Mouse (Mus musculus) forebrain, embryonic 11.5 days (tissue): ENCODE measurements around the gene Pecam1. TPM values are rescaled to one million over a fixed set of nuclear protein-coding genes. Genes with fewer than 3 reads are reported as not detected.
A peak's percentile ranks its signal among the peaks of the same experiment; 100 is the strongest.

Experiments used
- ATAC-seq: fragments of 200-750 bp; cut with Nextera tagmentation; replicated peaks from 2 replicates; pipeline ENCODE4 v1.8.0; 2017; ENCODE audit warnings: moderate TSS enrichment; ENCODE audit not compliant: low FRiP score
- DNase-seq: peaks from one replicate; pipeline ENCODE4 v3.0.0-alpha.2; 2017; ENCODE audit warnings: low spot score
- H3K27ac ChIP-seq: fragments of 300-500 bp; sonication (generic); 2 replicates; pipeline ENCODE4 v1.5.1; 2014; ENCODE audit warnings: low read depth, low read length
- H3K27me3 ChIP-seq: fragments of 300-500 bp; sonication (generic); 2 replicates; pipeline ENCODE4 v1.6.1; 2014; ENCODE audit warnings: mild to moderate bottlenecking, low read length, mixed read lengths; ENCODE audit not compliant: control insufficient read depth, insufficient read depth
- H3K36me3 ChIP-seq: fragments of 300-500 bp; sonication (generic); 2 replicates; pipeline ENCODE4 v1.6.1; 2014; ENCODE audit warnings: mild to moderate bottlenecking, low read length, moderate library complexity, mixed read lengths; ENCODE audit not compliant: control insufficient read depth, insufficient read depth
- H3K4me1 ChIP-seq: fragments of 300-500 bp; sonication (generic); replicated peaks from 2 replicates; pipeline ENCODE4 v1.6.1; 2014; ENCODE audit warnings: low read length, mixed read lengths; ENCODE audit not compliant: control insufficient read depth, insufficient read depth
- H3K4me2 ChIP-seq: fragments of 300-500 bp; sonication (generic); 2 replicates; pipeline ENCODE4 v1.6.1; 2014; ENCODE audit warnings: low read depth, mild to moderate bottlenecking, low read length, moderate library complexity, mixed read lengths; ENCODE audit not compliant: severe bottlenecking
- H3K4me3 ChIP-seq: fragments of 300-500 bp; sonication (generic); 2 replicates; pipeline ENCODE4 v1.5.1; 2014; ENCODE audit warnings: low read depth, low read length
- H3K9ac ChIP-seq: fragments of 300-500 bp; sonication (generic); 2 replicates; pipeline ENCODE4 v1.6.1; 2014; ENCODE audit warnings: low read length
- H3K9me3 ChIP-seq: fragments of 300-500 bp; sonication (generic); 2 replicates; pipeline ENCODE4 v1.6.1; 2016; ENCODE audit warnings: low read length, mixed read lengths; ENCODE audit not compliant: control insufficient read depth
- WGBS: fragments of 180-500 bp; shearing (Covaris S2); extraction: QIAGEN DNeasy Blood & Tissue Kit; methylation state at CpG from one replicate; pipeline ENCODE4 v1.1.7; 2014; 5-methylcytosine and 5-hydroxymethylcytosine counted together
- polyA plus RNA-seq: library from polyadenylated mRNA; unstranded; fragments of >200 nt; fragmentation: Nextera tagmentation; extraction: Ambion mirVana; gene quantifications from 2 replicates; pipeline ENCODE4 v1.2.1, GENCODE M21; 2014

Gene Pecam1
- polyA plus RNA-seq, 1 experiment from 2014 or later = 18.8 TPM

GRCm38 (mm10) chr11:106674612-106675153 lies 75.7 kb downstream of the Pecam1 start:
- Histone ChIP-seq H3K4me3 (no peak overlapping the region), H3K27me3 (no peaks in the 10 kb centered on the region), H3K27ac (peak overlapping the region; percentile 64), H3K36me3 (no peaks in the 10 kb centered on the region), H3K4me1 (0 out of 2 replicates have a peak, but pooled peaks cover 5% of the 10 kb centered on the region), H3K9ac (peak overlapping the region; percentile 7; the same call in 1 of the 2 replicates), H3K9me3 (no peaks in the 10 kb centered on the region), H3K4me2 (peak overlapping the region; percentile 5; the same call in 1 of the 2 replicates)
- peak; percentile 83 for ATAC-seq
- peak; percentile 72 for DNase-seq
- 6% methylated on average over 9 of the region's 9 CpGs for WGBS

GRCm38 (mm10) chr11:106673727-106674611 lies 76.5 kb downstream of the Pecam1 start:
- Histone ChIP-seq H3K27ac (no peak overlapping the region), H3K27me3 (no peaks in the 10 kb centered on the region), H3K4me1 (0 out of 2 replicates have a peak, but pooled peaks cover 5% of the 10 kb centered on the region), H3K36me3 (no peaks in the 10 kb centered on the region), H3K4me3 (no peak overlapping the region), H3K9ac (no peak overlapping the region), H3K9me3 (no peaks in the 10 kb centered on the region), H3K4me2 (no peak overlapping the region)
- peak; percentile 11; the same call in 1 of the 2 replicates for ATAC-seq
- no peak for DNase-seq
- WGBS = 74% methylated on average over 8 of the region's 8 CpGs

GRCm38 (mm10) chr11:106672919-106673505 lies 77.4 kb downstream of the Pecam1 start:
- Histone ChIP-seq H3K4me1 (0 out of 2 replicates have a peak, but pooled peaks cover 5% of the 10 kb centered on the region), H3K9ac (no peak overlapping the region), H3K27me3 (no peaks in the 10 kb centered on the region), H3K27ac (no peak overlapping the region), H3K9me3 (no peaks in the 10 kb centered on the region), H3K4me2 (no peak overlapping the region), H3K4me3 (no peak overlapping the region), H3K36me3 (no peaks in the 10 kb centered on the region)
- WGBS = 89% methylated on average over 5 of the region's 5 CpGs
- DNase-seq (no peak), ATAC-seq (no peak)

- Histone ChIP-seq H3K4me3 (no peak overlapping the region), H3K4me2 (no peak overlapping the region), H3K9me3 (no peaks in the 10 kb centered on the region), H3K4me1 (0 out of 2 replicates have a peak, but pooled peaks cover 5% of the 10 kb centered on the region), H3K27ac (no peak overlapping the region), H3K36me3 (no peaks in the 10 kb centered on the region), H3K9ac (no peak overlapping the region), H3K27me3 (no peaks in the 10 kb centered on the region)
- WGBS = 96% methylated on average over 8 of the region's 8 CpGs
- DNase-seq (no peak), ATAC-seq (no peak)
Measured at GRCm38 (mm10) chr11:106671801-106672200, 78.6 kb downstream of the Pecam1 start.

DNA sequence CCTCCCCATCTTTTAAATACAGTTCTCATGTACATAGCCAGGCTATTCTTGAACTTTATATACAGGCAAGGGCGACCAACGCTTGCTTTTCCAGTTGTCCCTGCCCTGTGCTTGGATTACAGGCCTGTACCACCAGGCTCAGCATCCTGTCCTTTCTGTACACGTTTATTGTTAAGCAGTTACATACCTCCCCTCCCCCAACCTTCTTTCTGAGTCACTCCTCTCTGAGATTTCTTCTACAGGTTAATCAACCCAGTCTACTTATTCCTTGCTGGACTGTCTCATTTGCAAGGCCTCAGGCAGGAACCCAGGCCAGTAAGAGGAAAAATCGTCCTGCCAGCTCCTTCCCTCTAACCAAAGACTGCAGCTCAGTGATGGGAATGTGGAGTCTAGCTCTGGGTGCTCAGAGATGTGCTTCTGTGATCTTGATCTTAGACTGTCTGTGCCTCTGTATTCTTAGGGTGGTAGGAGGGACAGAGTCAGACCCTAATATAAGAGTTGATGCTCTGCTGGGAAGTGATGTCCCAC lies 79.4 kb downstream of the Pecam1 start:
- no peak overlapping the region for H3K27ac ChIP-seq
- WGBS = 70% methylated on average over 4 of the region's 4 CpGs
- H3K27me3 ChIP-seq = no peaks in the 10 kb centered on the region
- no peaks in the 10 kb centered on the region for H3K9me3 ChIP-seq
- H3K4me3 ChIP-seq = no peak overlapping the region
- no peak overlapping the region for H3K4me2 ChIP-seq
- ATAC-seq = no peak
- no peak overlapping the region for H3K9ac ChIP-seq
- no peak for DNase-seq
- H3K36me3 ChIP-seq = no peaks in the 10 kb centered on the region
- H3K4me1 ChIP-seq = 0 out of 2 replicates have a peak, but pooled peaks cover 5% of the 10 kb centered on the region

DNA sequence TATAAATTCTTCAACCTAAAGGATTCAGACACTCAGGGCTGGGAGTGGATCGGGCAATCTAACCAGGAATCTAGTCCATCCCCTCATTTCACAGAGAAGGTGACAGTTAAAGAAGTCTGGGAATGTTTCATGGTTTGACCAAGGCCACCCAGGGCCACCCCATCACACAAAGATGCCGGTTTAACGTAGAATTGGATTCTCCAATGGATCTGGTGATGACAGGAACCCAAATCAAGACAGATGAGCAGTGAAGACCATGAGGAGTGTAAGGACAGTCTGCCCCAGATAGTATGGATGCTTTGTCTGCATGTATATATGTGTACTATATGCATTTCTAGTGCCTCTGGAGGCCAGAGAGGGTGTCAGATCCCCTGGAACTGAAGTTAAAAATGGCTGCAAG lies 80.2 kb downstream of the Pecam1 start:
- no peak overlapping the region for H3K4me3 ChIP-seq
- DNase-seq = no peak
- H3K4me2 ChIP-seq = no peak overlapping the region
- H3K27me3 ChIP-seq = no peaks in the 10 kb centered on the region
- 0 out of 2 replicates have a peak, but pooled peaks cover 5% of the 10 kb centered on the region for H3K4me1 ChIP-seq
- ATAC-seq = no peak
- no peaks in the 10 kb centered on the region for H3K9me3 ChIP-seq
- H3K27ac ChIP-seq = no peak overlapping the region
- H3K9ac ChIP-seq = no peak overlapping the region
- no peaks in the 10 kb centered on the region for H3K36me3 ChIP-seq
- WGBS = 77% methylated on average over 3 of the region's 3 CpGs

- no peak overlapping the region for H3K4me3 ChIP-seq
- H3K4me2 ChIP-seq = no peak overlapping the region
- WGBS = 20% methylated on average over 6 of the region's 9 CpGs
- no peak overlapping the region for H3K9ac ChIP-seq
- no peaks in the 10 kb centered on the region for H3K36me3 ChIP-seq
- ATAC-seq = no peak
- no peaks in the 10 kb centered on the region for H3K27me3 ChIP-seq
- no peak overlapping the region for H3K27ac ChIP-seq
- 0 out of 2 replicates have a peak, but pooled peaks cover 3% of the 10 kb centered on the region for H3K4me1 ChIP-seq
- DNase-seq = no peak
- H3K9me3 ChIP-seq = no peaks in the 10 kb centered on the region
Measured at GRCm38 (mm10) chr11:106669873-106670173, 80.6 kb downstream of the Pecam1 start.

GRCm38 (mm10) chr11:106669102-106669872 lies 81.1 kb downstream of the Pecam1 start:
- no peak for DNase-seq
- Histone ChIP-seq H3K4me3 (no peak overlapping the region), H3K4me2 (no peak overlapping the region), H3K9me3 (no peaks in the 10 kb centered on the region), H3K36me3 (no peaks in the 10 kb centered on the region), H3K4me1 (no peaks in the 10 kb centered on the region), H3K27me3 (no peaks in the 10 kb centered on the region), H3K9ac (no peak overlapping the region), H3K27ac (no peak overlapping the region)
- no peak for ATAC-seq
- WGBS = 31% methylated on average over 8 of the region's 8 CpGs
